Mouse (Mus musculus) cerebellum, adult 2 months (tissue): ENCODE measurements around the gene A230072I06Rik.

Source experiments
- CTCF ChIP-seq: fragments of 200-500 bp; IDR thresholded peaks from 2 replicates; pipeline ENCODE4 v1.5.1; 2011; ENCODE audit warnings: low read depth, mild to moderate bottlenecking, control low read depth, low read length, moderate library complexity, borderline replicate concordance; ENCODE audit not compliant: insufficient read depth
- POLR2A ChIP-seq: fragments of 200-500 bp; IDR thresholded peaks from 2 replicates; pipeline ENCODE4 v1.6.1; 2011; ENCODE audit warnings: low read length, control low read depth, borderline replicate concordance; ENCODE audit not compliant: insufficient read depth

DNA sequence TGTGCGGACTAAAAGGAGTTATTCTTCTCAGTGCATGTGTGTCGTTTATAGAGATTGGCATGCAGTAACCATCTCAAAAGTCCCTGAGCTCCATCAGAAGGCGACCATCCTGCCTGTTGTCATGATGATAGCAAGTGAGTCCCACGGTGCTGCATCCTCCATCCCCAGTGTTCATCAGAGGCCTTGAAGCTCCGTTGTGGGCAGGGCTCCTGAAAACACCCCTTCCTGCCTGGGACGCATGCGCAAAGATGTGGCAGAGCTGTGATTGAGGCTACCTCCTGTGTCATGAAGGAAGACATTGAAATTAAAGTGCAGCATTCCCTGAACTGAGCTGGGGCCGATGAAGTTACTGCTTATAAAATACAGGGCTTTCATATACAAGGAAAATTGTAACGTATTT is 49.9 kb downstream of the A230072I06Rik start:
- TF ChIP-seq CTCF (no peak), POLR2A (no peak)
